Mouse (Mus musculus): ENCODE data around the gene Cdc42bpg.

The Cdc42bpg gene

GRCm38 (mm10) chr19:6306137-6306551, at the start of gene Cdc42bpg:
Gene Cdc42bpg, plus strand, starts transcription at chr19:6306456.
- DNase-seq (ENCODE audit: low spot score in 2 of 2), result peak; percentile 58 to 70

DNA sequence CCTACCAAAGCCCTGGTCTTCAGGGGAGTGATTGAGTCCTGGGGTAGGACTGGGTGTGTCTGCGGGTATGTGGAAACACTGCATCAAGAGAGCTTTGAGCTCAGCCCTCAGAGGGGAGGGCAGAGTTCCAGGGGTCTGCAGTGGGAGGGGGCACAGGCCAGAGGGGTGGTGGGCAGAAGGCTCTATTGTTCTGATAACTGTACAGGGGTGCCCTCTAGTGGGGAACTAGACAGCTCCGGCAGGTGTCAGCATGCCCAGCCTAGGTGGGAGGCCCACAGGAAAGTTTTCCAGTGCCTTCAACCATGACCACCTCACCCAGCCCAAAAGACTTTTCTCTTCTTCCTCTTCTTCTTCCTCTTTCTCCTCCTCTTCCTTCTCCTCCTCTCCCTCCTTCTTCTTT, 45.8 kb upstream of the Cdc42bpg start:
- DNase-seq (ENCODE audit: low spot score in 2 of 2), result no peak

- DNase-seq (ENCODE audit: low spot score in 2 of 2), result no peak
Measured at GRCm38 (mm10) chr19:6260946-6261345, 45.3 kb upstream of the Cdc42bpg start.

- DNase-seq (ENCODE audit: low spot score in 2 of 2), result no peak
Measured at GRCm38 (mm10) chr19:6261379-6261778, 44.9 kb upstream of the Cdc42bpg start.

DNA sequence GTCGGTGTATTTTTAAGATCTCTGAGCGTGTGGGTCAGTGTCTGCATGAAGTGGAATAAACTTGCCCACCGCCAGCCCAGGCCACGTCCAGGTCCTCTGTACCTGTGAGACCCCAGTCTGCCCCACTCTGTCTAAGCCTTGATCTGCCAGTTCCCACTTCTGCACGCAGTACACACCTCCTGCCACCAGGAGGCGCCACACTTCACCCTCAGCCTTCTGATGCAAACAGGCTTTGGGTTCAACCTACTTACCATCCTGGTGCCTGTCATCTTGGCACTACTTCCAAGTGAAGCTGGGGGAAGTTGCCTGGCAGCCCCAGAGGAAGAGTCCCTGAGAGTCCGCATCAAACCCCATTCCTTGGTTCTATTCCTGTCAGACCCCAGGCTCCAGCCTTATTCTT, 44.0 kb upstream of the Cdc42bpg start:
- peak in 1 of 2 experiments; percentile 65 for DNase-seq (ENCODE audit: low spot score in 2 of 2)

GRCm38 (mm10) chr19:6262839-6263433, 43.3 kb upstream of the Cdc42bpg start:
- DNase-seq (ENCODE audit: low spot score in 2 of 2), result no peak

- DNase-seq (ENCODE audit: low spot score in 2 of 2), result no peak
Measured at GRCm38 (mm10) chr19:6264200-6264599, 42.1 kb upstream of the Cdc42bpg start.

DNA sequence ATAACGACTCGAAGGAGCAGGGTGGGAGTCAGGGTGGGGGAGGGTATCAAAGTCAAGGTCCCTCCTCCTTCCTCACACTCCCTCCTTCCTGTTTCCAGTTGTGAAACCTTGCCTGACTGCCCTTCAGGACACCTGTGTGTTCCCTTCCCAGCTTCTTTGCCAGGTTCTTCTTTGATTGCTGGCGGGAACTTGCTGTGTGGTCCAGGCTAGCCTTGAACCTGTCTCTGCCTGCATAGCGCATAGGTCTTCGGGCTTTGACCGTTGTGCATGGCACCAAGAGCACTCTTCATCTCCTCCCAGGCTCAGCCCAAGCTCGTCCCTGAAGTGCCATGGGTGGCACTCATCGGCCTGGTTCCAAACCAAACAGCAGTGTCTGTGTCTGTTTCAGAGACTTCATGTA, 41.3 kb upstream of the Cdc42bpg start:
- DNase-seq (ENCODE audit: low spot score in 2 of 2), result no peak

DNA sequence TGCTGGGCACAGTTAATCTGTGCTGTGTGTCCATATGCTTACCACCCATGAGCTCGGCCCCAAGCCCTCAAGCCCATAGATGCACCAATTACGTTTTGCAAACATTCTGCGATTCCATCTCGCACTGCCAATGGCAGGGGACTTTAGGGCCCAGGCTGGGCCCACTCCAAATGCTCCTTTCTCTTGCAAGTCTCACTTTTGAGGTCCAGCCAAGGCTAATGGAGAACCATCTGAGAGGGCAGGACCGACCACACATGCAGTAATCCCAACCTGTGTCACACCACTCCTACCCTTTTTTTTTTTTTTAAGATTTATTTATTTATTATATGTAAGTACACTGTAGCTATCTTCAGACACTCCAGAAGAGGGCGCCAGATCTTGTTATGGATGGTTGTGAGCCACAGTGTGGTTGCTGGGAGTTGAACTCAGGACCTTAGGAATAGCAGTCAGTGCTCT, 40.5 kb upstream of the Cdc42bpg start:
- DNase-seq (ENCODE audit: low spot score in 2 of 2), result no peak

- DNase-seq (ENCODE audit: low spot score in 2 of 2), result no peak
Measured at GRCm38 (mm10) chr19:6267306-6268169, 38.7 kb upstream of the Cdc42bpg start.

GRCm38 (mm10) chr19:6268170-6268528, 38.1 kb upstream of the Cdc42bpg start:
- DNase-seq (ENCODE audit: low spot score in 2 of 2), result peak; percentile 84 to 88

DNA sequence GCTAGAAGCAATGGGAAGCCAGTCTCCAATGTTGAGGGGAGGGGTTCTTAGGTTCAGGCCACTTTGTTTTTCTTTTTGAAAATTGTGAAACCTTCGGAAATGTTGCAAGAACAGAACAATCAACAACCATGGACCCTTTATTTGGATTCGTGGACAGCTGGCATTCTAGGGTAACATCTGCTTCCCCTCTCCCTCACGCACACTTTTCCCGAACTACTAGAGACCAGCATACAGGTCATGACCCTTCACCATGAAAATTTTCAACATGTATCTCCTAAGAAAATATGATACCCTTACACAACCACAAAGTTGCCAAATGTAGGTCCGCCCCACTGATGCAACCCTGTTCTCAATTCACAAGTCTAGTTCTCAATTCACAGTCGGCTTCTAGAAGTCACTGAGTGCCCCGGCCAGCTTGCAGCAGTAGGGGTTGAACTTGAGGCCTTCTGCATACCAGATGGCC, 37.6 kb upstream of the Cdc42bpg start:
- DNase-seq (ENCODE audit: low spot score in 2 of 2), result no peak

DNA sequence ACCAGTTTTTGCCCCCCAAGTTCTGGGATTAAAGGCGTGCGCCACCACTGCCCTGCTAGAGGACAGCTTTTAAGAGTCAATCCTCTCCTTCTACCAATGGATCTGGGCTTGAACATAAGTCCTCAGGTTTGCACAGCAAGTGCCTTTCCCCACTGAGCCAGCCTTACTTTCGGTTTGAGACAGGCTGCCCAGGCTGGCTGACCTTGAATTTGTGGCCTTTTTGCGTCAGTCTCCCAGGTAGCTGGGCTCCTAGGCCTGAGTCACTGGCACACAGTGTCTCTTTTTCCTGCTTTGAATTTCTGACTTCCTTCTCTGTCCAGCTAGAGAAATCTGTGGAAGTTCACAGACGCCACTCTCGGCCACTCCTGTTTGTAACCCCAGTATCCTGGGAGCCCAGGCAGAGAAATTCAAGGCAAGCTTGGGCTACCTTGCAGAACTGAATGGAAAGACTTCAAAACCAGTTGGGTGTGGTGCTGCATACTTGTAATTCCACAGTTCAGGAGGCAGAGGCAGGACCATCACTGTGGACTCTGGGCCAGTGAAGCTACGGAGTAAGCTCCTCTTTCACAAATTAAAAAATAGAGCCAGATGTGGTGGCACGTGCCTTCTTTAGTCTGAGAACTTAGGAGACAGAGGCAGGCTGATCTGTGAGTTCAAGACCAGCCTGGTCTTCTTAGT, 36.3 kb upstream of the Cdc42bpg start:
- DNase-seq (ENCODE audit: low spot score in 2 of 2), result no peak

DNA sequence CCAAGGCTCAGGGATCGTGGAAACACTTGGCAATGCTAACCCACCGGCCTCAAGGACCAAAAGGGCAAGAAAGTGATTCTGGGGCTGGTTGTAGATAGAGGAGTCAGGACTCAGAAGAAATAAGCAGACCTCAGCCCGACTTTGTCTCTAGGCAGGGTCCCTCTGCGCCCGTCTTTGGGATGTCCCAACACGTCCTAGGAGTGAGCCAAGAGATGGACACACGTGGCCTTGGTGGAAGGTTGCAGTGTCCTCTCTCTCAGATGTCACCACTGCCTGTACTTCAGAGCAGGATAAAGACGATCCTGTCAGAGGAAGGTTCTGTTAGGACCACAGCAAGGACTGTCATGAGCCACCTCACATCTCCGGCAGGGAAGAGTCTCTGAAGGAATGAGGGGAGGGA, 35.6 kb upstream of the Cdc42bpg start:
- DNase-seq (ENCODE audit: low spot score in 2 of 2), result no peak

DNA sequence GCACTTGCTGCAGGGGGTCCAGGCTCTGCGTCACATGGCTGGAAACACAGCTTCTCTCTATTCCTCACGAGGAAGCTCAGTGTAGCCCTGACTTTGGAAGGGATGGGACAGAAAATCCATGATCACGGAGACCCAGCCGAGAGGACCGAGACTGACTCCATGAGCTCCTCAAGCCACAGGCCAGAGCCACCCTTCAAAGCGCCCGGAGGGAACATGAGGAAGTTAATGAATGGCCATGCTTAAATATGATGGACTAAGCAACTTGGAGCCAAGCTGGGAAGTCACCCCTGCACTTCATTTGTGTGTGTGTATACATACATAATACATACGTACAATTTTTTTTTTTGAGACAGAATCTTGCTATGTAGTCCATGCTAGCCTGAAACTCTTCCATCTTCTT, 35.0 kb upstream of the Cdc42bpg start:
- no peak for DNase-seq (ENCODE audit: low spot score in 2 of 2)

- DNase-seq (ENCODE audit: low spot score in 2 of 2), result no peak
Measured at GRCm38 (mm10) chr19:6272053-6272452, 34.2 kb upstream of the Cdc42bpg start.

GRCm38 (mm10) chr19:6272738-6273137, 33.5 kb upstream of the Cdc42bpg start:
- no peak for DNase-seq (ENCODE audit: low spot score in 2 of 2)

- no peak for DNase-seq (ENCODE audit: low spot score in 2 of 2)
Measured at GRCm38 (mm10) chr19:6273592-6273991, 32.7 kb upstream of the Cdc42bpg start.

DNA sequence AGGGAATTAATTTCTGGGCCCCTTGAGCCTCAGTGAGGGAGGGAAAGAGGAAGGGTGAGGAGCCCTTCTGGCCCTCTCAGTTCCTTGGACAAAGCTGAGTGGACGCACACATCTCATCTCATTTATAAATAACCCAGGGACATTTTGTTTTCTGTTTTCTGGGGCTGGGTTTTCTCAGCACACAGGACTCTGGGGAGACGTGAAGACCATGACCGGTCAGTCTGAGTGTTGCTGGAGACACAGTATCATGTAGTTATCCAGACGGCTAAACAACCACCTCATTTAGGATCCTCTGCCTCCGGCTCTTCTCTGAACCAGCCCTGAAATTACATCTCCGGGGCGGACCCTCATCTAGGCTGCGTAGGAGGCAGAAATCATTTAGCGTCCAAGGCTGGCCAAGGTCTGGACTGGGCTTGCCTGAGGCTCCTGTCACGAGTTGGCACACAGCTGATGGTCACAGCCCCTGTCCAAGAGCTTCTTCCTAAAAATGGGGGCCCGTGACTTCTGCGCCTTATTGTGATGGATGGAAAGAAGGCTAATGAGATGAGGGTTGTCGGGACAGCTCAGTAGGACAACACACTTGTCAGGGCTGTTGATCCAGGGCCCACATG, 32.2 kb upstream of the Cdc42bpg start:
- no peak for DNase-seq (ENCODE audit: low spot score in 2 of 2)

GRCm38 (mm10) chr19:6275740-6276389, 30.4 kb upstream of the Cdc42bpg start:
- DNase-seq (ENCODE audit: low spot score in 2 of 2), result no peak

All from right cerebral cortex, postnatal 10 days (tissue).